Mouse (Mus musculus): Measurements from ENCODE around the gene Alg5.
"Not testable (repeated sequence)": the region's sequence is repeated elsewhere in the genome, so short reads cannot be mapped to it uniquely, and the experiment has no call there.

Gene Alg5

DNA sequence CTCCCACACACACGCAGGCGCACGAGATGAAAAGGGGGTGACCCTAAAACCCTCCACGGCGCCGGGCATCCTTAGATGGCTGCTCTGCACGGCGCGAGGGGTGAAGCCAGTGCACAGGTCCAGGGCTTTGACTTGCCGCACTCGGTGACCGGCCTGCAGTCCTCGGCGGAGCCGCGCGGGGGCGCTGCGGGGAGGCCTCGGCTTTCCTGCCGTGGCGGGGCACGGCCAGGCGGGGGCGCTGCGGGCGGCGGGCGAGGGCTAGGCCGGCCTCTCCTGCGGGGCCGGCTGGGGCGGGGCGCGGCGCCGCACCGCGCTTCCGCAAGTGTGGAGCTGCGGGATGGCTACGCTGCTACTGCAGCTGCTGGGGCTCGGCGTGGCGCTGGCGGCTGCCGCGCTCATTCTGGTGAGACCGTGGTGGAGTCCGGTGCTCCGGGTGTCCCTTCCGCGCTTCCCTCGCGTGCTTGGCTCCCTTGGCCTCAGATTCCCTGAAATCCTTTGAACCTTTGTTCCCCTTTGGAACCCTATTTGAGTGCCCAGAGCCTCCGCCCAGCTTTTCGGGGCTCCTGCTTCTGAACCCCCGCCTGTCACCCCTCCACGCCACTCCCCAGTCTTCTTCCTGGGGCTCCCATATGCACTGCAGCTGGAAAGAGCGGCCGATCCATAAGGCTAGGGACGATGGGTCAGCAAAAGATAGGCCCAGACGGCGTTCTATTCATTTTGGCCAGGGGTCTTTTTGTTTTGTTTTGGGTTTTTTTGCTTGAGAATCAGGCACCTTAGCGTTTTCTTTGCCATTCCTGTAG is at the start of gene Alg5, which contains the start of gene Exosc8:
Gene Alg5, plus strand, starts transcription at position 293 of the 800 bp plus-strand sequence.
Gene Exosc8, minus strand, starts transcription at position 147 of the 800 bp plus-strand sequence.
- no peak for DNase-seq (ENCODE audit: low read depth, low spot score)

DNA sequence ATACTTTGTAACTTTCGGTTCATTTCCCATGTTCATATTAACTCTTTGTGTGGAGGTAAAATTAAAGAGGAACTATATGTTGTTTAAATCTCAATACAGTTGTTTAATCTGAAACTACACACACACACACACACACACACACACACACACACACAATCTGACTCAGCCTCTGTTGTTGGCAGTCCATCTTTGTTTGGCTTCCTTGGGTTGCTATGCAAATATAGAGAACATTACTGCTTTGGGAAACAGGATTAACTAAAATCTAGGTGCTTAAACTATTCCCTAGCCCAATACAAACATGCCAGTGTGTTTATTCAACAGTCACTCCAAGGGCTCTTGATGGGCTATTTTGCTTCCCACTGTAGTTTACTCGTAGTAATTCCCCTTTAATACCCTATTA is 48.1 kb upstream of the Alg5 start:
- no peak for DNase-seq (ENCODE audit: low read depth, low spot score)

DNA sequence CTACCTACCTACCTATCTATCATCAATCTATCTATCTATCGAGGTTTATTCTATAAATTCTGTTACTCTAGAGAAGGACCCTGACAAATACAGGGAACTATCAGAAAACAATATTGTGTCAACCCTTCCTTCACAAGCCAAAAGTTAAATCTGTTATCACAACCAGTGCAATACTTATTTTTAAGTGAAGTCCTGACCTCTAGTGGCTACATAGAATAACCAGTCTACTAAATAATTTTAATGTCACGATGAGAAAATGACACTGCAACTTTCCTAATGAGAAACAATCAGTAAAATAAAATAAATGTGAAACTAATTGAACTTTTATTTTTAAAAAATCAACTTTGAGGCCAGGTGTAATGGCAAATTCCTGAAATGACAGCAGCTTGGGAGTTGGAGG is 46.2 kb upstream of the Alg5 start:
- DNase-seq (ENCODE audit: low read depth, low spot score): no peak

DNA sequence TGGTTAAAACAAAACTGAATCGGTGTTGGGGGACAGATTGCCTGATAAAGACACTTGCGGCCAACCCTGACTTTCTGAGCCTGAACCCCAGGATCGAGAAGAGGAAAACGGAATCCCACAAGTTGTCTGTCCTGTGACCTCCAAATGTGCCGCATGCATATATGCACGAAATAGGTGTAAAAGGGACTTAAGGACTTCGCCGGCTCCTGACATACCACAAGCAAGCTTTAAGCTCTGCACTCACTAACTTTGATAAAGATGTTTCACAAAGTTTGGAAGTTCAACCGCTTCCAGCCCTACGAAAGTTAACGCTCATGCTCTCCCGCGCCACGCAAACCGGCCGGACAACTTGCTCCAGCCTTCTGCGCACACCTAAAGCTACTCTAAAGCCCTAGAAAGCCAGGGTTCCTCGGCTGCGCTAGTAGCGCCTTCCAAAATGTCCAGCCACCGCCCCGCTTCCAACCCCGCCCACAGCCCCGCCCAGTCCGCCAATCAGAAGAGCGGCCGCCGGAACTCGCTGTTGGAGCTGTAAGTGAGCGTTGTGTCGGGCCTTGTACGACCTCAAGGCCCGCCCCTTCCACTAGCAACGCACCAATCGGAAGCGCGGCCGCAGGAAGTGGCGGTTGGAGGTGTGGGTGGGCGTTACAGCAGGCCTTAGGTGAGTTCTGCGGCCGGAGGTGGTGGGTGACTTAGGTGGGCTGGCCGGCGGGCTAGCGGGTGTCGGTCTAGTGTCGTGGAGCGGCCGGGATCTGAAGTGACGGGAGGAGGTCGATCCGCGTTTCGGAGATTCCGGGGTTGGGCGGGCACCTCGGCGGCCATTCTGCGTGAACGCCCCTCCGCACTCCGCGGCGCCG is 42.9 kb upstream of the Alg5 start, which contains the start of gene Supt20:
Gene Supt20, plus strand, starts transcription at position 606 of the 854 bp plus-strand sequence.
- DNase-seq (ENCODE audit: low read depth, low spot score): peak; percentile 95

DNA sequence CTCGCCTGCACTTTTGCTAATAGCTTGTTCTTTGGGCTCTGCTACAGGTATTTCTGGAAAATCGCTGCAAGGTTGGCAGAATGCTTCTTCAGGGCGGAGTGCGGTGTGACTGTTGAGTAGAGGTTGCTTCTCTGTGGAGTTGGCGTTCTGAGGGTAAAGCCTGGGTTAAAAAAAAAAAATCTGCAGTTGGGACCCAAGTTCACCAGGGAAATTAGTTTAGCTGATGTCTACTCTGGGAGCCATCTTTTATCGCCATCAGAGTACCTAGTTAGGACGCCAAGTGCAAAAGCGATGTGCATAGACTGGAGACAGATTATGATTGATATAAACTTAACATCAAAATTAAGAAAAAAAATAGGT is 42.3 kb upstream of the Alg5 start:
- DNase-seq (ENCODE audit: low read depth, low spot score): no peak

DNA sequence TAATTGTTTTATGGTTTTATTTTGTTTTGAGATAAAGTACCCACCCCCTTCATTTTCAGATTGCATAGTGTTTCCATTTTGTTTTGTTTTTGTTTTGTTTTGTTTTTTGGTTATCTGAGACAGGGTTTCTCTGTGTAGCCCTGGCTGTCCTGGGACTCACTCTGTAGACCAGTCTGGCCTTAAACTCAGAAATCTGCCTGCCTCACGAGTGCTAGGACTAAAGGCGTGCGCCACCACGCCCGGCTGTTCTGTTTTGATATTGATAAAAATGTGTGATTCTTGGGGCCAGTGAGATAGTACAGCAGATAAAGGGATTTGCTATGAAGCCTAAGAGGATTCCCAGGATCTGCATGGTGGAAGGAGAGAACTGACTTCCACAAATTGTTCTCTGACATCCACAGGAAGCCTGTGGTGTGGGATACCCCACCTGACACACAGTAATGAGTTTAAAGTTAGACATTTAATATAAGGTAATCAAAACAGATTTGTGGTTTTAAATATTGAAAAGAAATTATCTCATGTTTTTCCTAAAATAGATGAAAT is 35.5 kb upstream of the Alg5 start:
- DNase-seq (ENCODE audit: low read depth, low spot score): no peak

DNA sequence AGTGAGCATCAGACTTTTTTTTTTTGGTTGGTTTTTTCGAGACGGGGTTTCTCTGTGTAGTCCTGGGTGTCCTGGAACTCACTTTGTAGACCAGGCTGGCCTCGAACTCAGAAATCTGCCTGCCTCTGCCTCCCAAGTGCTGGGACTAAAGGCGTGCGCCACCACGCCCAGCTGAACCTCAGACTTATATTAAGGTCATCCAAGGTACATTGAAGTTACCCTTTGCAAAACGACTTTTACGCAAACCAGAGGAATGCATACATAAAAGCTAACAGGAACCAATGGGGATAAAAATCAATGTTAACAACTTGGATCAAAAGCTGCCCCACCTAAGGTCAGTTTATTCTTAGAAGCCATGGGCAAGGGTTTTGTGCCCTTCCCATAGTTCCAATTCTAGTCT is 31.2 kb upstream of the Alg5 start:
- DNase-seq (ENCODE audit: low read depth, low spot score): not testable (repeated sequence)

DNA sequence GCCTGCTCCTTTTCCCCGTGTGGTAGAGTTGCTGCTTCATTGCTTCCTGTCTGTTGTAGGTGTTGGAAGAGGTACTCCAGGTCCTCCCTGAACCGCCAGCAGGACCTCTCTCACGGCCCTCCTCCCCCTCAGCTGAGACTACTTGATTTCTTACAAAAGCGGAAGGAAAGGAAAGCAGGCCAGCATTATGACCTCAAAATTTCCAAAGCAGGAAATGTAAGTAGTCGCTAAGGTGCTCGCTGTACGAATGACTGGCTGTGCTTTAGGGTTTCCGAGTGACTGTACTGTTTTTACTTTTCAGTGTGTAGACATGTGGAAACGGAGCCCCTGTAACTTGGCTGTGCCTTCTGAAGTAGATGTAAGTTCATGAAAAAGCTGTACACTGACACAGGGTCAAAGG is 26.4 kb upstream of the Alg5 start:
- no peak for DNase-seq (ENCODE audit: low read depth, low spot score)

DNA sequence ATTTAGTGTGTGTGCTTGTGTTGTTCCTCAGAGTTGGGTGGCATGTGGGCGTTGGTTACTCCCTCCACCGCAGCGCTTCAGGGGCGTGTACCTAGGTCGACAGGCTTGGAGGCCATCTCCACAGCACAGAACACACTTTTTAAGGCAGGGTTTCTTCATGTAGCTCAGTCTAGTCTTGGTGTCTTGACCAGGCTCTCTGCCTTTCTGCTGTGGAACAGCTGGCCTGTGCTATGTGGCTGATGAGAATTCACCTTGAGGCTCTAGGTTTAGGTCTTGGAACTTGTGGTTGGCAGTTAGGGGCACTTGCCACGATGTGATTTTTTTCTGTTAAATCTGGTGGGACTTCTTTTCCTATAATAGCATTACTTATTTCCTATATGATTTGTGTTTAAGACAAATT is 21.1 kb upstream of the Alg5 start, which contains the start of gene Gm21958:
Gene Gm21958, minus strand, starts transcription at position 101 of the 400 bp plus-strand sequence.
- DNase-seq (ENCODE audit: low read depth, low spot score): no peak

DNA sequence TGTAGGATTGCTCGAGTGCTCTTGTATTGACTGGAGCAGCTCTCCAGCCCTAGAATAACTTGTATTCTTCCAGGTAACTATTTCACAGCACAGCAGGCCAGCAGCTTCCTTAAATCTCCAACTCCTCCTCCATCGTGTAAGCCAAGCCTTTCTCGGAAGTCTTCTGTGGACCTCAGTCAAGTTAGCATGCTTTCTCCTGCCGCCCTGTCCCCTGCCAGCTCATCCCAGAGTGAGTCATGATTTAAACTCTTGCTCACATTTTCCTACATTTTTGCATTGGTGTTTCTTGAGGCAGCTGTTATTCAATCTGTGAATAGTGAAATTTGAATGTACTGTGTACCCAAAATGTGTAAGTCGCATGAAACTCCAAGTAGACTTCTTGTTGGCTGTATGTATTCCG is 19.9 kb upstream of the Alg5 start:
- DNase-seq (ENCODE audit: low read depth, low spot score): peak; percentile 72

DNA sequence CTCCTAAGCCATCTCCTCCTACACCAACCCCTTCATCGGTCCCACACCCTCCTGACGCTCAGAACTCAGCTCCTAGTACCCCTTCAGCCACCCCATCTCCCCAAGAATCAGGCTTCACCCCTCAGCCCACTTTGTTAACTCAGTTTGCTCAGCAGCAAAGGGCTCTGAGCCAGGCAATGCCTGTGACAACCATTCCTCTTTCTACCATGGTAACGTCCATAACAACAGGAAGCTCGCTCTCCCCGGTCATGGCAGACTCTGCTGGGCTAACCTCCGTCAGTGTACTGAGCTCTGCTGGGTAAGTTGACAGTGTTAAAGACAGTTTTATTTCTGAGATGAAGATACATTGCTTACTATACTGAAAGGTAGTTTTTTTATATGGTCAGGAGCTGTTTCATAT is 18.0 kb upstream of the Alg5 start:
- DNase-seq (ENCODE audit: low read depth, low spot score): no peak

DNA sequence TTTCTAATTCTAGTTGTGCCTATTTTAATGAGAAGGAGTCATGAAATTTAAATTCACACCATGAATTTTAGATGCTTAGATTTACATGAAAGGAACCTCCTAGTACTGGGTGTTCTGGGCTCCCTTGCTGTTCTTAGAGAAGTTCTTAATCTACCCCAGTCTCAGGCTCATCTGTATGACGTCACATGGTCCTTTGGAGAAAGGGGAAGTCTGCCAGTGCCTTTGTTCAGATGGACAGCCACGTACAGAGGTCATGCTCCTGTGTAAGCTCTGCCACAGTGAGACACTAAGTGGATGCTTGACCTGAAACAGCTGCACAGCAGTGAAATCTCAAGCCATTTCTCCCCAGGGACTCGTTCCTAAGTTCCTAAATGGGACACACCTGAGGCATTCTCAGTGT is 16.4 kb upstream of the Alg5 start:
- DNase-seq (ENCODE audit: low read depth, low spot score): no peak

DNA sequence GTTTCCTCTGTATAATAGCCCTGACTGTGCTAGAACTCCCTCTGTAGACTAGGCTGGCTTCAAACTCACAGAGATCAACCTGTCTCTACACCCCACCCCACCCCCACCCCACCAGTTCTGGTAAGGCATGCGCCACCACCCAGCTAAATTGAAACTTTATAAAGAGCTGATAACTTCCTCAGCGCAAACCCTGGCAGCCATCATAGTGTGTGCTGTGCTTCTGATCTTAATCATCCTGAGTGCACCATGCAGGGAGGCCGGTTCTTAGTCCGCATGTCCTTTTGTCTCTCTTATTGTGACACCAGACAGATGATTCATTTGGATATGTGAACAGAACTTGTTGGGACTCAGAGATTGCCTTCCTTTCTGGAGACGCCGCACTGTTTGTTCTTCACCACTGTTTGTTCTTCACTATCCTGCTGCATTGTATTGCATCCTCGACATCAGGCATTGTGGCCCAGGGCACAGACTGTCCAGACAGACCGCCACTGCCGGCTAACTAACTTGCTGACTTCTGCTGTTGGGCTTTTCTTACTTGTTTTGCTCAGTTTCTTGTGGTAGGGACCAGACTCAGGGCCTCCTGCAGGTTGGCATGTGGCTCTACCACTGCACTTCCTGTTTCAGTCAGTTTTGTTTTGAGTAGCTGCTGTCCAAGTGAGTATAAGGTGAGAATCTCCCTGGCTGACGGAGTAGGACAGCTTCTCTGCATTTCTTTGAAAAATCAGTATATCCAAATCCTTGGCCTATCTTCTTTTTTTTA is 11.4 kb upstream of the Alg5 start:
- no peak for DNase-seq (ENCODE audit: low read depth, low spot score)

DNA sequence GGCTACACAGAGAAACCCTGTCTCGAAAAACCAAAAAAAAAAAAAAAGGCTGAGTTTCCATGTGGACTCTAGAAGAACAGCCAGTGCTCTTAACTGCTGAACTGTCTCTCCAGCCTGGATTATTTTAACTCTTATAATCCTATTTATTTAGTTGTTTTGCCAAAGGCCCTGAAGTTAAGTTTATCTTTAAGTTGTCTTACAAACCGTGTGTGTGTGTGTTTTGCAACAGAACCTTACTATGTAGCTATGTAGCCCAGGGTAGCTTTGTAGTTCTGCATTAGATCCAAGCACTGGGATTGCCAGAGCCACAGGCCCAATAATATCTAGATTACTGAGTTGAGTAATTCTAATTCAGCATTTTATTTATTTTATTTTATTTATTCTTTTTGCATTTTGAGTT is 10.0 kb upstream of the Alg5 start:
- DNase-seq (ENCODE audit: low read depth, low spot score): no peak

DNA sequence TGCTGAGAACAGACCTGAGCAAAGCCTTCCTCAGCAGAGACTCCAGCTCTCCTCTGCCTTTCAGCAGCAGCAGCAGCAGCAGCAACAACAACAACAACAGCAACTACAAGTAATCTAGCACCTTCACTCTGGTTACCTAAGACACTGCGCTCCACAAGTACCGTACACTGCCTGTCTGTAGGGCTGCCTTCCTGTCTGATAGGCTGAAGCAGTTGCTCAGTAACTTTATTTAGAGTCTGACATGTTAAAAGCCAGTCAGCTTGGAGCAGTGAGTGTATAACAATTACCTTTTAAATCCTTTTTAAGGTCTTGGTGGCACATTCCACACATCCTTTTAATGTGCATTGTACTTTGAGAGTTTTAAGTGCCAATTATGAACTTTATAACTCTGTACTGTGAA is 7.8 kb upstream of the Alg5 start:
- no peak for DNase-seq (ENCODE audit: low read depth, low spot score)

DNA sequence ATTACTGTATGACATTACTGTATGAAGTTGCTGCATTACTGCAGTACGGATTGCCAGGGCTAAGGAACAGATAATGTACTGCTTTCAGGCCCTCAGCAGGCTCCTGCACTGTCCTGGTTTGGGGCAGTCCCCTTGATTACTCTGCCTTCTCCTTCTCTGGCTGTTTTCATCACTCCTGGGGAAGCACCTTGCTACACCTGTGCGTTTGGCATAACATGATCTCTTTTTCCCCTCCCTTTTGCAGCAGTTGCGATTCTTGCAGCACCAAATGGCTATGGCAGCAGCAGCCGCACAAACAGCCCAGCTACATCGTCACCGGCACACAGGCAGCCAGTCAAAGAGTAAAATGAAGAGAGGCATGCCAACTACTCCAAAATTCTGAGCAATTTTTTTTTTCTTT is 7.2 kb upstream of the Alg5 start:
- DNase-seq (ENCODE audit: low read depth, low spot score): no peak

DNA sequence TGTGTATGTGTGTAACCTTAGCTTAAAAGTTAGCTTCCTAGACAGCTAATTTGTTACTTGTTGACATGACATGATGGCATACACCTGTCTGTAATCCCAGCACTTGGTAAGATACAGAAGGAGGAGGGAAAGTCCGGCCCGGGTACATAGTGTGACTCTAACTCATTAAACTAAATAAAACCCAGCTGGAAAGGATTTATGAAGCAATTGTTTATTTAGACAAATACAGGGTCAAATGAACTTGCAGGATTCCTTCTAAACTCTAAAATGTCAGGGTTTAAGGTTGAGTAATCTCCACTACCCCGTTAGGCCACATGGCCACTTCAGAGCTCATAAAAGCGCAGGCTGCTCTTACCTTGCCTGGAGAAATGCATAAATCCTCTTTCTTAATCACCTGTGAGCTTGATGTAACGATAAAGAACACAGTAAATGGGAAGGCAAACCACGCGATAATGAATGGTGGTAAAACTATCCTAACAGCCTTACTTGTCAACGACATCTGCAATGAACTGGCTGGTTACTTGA is 3.7 kb upstream of the Alg5 start:
- no peak for DNase-seq (ENCODE audit: low read depth, low spot score)

DNA sequence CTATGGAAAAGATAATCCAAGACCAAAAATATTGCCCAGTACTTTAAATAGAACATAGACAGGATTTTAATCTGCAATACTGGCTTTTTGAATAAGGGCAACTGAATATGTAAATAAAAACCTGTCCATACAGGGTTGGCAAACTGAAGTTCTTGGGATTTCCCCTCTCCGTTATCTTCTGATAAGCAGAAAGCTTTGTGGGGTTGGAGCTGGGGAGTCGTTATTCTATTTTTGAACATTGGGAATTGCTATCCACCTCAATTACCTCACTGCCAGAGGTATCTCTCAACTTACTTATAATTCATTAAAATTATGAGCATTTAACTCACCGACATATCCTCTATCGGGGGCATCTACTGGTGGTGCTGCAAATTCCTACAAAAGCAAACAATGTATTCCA is 3.0 kb upstream of the Alg5 start:
- no peak for DNase-seq (ENCODE audit: low read depth, low spot score)

DNA sequence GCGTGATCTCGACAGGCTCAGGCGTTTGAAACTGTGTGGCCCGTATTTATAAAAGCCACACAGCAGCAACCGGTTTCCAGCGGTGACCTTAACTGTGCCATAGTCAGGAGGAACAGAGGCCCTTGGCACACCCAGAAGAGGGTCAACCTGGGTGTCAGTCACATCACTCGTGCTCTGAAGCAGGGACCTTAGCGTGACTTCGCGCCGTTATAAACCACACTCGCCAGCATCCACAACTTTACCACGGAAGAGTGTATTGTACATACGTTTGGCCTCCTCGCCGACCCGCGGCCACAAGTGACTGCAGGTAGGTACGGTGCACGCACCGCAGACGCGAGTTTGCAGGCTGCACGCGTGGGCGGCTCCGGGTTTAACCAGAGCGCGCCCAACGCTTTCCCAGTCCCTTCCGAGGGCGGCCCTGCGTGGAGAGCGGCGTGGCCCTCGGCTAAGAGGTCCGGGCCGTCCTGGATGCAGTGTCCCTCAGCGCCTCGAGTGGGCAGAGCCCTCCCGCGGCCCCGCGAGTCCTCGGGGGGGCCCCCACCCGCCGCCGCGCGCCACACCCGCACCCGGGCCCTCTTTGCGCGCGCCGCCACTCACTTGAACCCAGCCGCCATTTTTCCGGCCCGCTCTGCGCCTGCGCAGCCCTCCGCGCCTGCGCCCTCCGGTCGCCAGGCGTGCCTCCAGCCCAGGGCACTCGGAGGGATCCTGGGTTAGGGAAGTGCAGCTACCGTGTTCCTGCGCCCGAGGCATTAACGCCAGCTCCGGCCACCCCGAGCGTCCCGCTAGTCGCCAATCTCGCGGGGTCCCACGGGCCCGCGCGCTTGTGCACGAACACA is 710 bp upstream of the Alg5 start:
- no peak for DNase-seq (ENCODE audit: low read depth, low spot score)

DNA sequence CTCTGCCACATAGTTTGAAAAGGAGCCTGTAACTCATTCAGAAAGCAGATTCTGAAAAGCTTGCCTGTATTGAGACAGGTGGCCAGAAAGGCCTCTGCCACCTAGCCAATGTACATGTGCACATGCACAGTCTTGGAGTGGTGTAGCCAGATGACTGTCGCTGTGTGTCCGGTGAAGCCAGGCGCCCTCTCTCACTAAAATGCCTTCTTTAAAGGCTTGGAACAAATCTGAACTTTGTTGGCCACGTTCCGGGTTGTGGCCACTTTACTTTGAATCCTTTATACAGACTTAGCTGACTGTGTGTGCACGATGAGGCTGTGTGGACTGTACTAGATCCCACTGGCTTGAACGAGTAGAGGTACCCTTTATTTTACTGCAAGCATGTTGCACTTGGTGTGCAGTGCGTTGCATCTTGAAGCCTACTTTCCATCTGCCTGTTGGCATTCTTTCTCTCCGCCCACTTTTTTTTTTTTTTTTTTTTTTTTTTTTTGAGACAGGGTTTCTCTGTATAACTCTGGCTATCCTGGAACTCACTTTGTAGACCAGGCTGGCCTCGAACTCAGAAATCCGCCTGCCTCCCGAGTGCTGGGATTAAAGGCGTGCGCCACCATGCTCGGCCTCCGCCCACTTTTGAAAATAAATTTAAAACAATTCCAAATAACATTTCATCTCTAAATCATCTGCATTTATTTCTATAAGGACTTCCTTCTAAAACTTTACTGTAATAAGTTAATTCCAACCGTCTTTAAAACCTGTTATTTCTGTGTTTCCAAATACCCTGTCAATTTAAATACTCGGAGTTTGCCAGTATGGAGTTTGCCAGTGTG is 975 bp downstream of the Alg5 start:
- DNase-seq (ENCODE audit: low read depth, low spot score): no peak
